Mouse (Mus musculus) urinary bladder, adult 2 months (tissue): ENCODE data around the gene Nap1l1. TPM values are rescaled to one million over a fixed set of nuclear protein-coding genes. Genes with fewer than 3 reads are reported as not detected.
"Not testable (repeated sequence)": the region's sequence is repeated elsewhere in the genome, so short reads cannot be mapped to it uniquely, and the experiment has no call there.

ENCODE experiments used
- DNase-seq: peaks from one replicate; pipeline ENCODE4 v3.0.0; 2022; ENCODE audit warnings: low spot score
- polyA plus RNA-seq: library from polyadenylated mRNA; depleted of rRNA; stranded (reverse); fragments of >200 nt; gene quantifications from 2 replicates; pipeline ENCODE4 v1.2.3, GENCODE M21; 2012

Nap1l1 gene
- polyA plus RNA-seq, 1 experiment: 118 TPM

DNA sequence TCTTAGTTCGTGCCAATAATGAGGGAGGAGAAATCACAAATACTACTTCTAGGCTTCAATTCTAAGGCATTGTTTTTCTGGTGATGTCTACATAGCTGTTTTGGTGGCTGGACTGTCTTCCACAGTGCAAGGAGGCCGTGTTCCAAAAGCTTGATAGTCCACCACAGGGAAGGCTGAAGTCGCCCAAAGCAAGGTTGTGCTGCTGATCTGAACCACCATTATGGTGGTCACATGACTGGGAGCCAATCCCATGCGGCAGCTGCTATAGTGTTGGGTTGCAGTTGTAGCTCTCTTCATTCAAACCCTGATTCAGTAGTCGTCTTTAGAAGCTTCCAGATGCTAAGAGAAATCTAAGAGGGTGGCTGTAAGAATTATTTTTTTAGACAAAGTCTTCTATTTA lies 6.6 kb downstream of the Nap1l1 start:
- no peak for DNase-seq

DNA sequence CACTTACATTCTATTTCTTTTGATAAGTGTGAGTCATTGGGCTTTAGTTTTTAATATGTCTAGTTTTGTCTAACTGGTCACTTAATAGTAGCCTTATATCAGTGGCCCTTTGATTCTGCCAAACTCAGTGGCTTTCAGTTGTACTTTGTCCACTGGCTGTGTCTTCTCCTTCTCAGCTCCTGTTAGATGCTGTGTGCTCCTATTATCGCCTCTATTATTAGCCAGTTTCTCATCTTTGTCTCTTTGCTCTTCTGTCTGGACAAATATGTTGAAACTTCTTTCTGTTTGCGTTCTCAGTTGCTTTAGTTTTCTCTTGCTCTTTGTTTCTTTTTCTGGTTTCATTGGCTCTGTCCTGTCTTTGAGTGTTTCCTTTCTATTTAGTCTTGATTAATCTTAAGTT lies 9.6 kb downstream of the Nap1l1 start:
- no peak for DNase-seq

DNA sequence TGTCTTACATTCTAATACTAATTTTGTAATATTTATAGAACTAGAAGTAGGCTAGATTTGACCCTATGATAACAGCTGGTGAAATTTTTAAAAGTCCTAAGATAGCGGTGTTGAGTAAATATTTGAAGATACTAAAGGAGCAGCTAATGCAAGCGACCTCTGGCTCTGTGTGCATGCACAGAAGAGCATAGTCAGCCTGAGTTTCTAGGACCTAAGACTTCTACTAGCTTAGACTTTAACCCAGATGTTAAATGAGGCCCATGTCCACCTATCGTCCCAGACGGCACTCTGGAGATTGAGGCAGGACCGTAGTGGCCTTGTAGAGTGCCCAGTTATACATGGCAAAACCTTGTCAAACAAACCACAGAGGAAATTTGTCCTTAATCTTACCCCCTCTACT lies 11.1 kb downstream of the Nap1l1 start:
- DNase-seq: no peak

GRCm38 (mm10) chr10:111488793-111489192 lies 15.8 kb downstream of the Nap1l1 start:
- DNase-seq: no peak

- not testable (repeated sequence) for DNase-seq
These were observed 17.1 kb downstream of the Nap1l1 start for GRCm38 (mm10) chr10:111490079-111490478.

DNA sequence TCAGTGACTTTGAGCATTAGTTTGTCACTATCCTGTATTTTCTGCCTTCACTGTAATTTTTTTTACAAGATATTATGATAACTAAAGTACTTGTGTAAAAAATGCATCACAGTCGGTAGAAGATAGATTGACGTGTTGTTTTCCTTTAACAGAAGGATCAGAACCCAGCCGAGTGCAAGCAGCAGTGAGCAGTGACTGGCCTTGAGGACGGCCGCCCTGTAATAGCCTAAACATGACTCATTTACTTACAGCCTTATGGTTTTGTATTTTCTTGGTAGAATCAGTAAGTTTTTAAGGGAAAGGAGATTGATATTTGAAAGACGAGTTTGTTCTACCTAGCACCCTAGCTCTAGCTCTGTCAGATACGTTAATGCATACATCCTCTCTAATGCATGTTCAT lies 22.9 kb downstream of the Nap1l1 start:
- DNase-seq: no peak

DNA sequence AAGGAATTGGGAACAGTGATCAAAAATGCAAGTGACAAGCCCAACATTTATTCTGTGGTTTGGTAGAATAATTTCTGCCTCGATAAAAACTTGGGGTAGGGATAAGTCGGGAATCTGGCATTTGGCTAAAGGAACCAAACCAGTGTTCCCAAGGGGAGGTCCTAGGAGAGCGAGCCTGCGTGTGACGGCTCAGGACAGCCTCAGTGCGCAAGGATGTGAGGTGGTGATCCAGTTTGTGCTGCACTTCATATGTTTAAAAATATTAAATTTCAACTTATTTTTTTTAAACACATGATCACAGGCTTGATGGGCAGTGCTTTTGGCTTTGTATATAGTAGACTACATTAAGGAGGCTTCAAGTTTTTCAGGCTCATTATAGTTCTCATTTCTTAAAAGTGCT lies 26.9 kb downstream of the Nap1l1 start:
- no peak for DNase-seq

DNA sequence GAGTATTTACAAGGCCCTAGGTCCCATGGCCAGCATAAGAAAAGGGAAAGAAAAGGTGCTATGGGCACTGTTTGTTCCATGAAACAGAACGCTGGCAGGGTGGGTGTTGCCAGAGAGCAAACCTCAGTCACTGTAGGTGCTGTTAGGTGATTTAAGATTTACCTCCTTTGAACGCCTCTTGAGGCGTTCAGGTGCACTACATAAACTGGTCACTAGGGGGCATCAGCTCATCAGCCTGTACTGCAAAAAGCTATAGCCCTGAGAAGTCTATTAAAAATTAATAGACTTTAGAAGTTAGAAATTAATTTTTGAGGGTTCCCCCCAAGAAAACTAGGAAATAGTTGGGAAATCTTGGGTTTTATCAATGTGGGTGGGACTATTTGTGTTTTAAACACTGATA lies 30.0 kb downstream of the Nap1l1 start:
- peak; percentile 51 for DNase-seq

DNA sequence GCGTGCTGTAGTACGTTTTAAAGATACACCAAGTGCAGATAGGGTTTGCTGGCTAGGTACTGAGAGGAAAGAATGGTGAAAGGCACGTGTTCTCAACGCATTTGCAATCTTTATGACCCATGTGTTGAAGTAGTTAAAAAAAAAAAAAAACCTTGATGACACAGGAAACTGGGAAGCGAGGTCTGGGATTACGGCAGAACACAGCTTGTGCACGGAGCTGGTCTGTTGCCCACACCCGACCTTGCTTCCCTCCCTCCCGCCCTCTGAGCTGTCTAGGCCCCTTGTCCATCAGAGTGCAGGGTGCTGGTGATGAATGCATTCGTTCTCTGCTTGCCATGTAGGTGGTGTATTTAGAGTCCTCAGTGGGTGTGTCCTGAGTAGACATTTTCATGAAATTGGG lies 30.7 kb downstream of the Nap1l1 start:
- DNase-seq: no peak

DNA sequence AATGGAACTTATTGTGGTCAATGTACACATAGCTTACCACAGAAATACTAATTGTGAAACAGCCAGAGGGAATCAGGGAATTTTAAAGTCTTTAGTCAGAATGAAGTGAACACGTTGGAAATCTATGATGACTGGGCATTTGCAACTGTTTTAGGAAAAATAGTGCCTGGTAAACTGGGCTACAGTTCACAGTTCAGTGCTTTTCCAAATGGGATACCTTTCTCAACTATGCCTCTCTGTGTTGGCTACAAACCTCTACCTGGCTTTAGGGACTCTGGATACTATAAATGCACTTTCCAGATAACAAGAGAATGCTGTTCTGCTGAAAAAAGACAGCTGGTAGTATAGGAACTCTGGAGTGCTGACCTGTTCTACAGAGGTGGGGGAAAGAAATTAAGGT lies 31.6 kb downstream of the Nap1l1 start:
- DNase-seq: no peak

DNA sequence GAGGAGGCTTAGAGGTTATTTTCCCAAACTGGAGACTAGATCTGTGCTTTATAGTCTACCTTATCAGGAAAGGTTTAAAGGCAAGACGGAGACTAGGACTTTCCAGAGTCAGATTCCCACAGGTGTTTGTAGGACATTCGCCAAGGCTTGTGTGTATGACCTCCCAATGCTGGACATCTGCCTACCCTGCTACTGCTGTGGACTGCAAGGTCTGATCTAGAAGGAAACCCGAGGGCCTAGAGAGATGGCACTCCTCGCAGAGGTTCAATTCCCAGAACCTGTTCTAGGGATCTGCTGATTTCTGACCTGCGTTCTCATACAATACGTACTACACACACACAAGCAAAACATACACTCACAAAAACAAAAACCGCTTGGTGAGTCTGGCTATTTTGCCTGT lies 32.4 kb downstream of the Nap1l1 start:
- DNase-seq: no peak

GRCm38 (mm10) chr10:111506101-111506925 lies 33.3 kb downstream of the Nap1l1 start, which contains the start of gene Phlda1:
Phlda1 (plus strand) TSS chr10:111506286.
- DNase-seq: peak; percentile 99

DNA sequence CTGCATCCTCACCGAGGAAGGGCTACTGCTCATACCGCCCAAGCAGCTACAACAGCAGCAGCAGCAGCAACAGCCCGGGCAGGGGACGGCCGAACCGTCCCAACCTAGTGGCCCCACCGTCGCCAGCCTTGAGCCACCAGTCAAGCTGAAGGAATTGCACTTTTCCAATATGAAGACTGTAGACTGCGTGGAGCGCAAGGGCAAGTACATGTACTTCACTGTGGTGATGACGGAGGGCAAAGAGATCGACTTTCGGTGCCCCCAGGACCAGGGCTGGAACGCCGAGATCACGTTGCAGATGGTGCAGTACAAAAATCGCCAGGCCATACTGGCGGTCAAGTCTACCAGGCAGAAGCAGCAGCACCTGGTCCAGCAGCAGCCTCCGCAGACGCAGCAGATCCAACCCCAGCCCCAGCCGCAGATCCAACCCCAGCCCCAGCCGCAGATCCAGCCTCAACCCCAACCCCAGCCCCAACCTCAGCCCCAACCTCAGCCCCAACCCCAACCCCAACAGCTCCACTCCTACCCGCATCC lies 34.0 kb downstream of the Nap1l1 start:
- DNase-seq: peak; percentile 58

DNA sequence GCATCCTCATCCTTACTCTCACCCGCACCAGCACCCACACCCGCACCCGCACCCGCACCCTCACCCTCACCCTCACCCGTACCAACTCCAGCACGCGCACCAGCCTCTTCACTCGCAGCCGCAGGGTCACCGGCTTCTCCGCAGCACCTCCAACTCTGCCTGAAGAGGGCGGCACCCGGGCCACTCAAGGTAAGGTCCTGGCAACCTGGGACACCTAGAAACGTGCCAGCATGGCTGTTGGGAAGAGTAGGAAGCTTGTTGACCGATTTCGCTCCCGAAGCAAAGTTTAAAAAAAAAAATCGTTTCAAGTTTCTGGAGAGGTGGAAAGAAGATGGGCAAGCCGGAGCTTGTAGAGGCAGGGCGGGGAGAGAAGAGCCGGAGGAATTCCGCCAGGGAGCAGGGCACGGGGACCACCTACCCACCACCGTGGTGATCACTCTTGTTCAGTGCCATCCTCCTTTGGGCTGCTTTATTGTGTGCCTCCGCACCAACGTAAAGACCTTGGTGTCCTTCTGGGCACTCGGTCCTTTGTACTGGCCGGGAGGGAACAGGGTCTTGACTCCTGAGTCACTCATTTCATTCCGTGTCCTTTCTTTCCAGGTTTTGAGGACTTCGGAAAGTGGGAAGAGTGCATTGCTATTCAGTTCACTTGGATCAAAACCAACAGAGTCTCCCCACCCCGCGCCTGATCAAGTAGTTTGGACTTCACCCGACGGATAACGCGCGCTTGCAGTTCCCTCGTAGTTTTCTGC lies 34.6 kb downstream of the Nap1l1 start:
- DNase-seq: peak; percentile 67

DNA sequence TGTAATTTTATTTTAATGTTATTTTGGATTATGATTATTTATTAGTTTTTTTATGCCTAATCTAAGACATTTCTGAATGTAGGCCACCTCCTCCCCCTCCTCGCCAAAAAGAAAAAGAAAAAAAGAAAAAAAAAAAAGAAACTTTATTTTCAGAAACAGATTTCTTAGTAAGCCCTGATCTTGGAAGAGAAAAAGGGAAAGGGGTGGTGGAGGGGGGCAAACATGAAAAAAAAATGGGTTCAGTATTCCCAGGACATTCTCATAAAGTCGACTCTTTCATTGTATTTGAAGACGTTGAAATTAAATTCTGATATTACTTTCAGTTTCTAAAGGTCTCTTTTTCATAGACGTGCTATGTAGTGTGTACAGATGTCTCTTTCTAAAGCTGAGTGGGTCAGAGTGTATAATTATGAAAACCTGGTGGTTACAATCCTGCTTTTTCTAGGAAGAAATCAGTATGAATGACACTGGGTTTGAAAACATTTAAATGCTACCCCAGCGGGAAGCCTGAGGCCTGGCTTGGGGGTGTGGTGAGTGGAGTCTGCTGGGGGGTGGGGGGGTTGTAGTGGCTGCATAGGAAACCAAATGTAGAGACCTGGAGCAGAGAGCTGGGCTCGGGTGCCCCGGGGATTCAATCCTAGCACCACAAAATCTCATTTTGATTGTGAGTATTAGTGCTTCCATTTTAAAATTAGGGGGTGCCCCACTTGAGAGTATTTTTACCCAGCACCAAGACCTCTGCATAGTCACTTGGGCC lies 35.5 kb downstream of the Nap1l1 start:
- no peak for DNase-seq

DNA sequence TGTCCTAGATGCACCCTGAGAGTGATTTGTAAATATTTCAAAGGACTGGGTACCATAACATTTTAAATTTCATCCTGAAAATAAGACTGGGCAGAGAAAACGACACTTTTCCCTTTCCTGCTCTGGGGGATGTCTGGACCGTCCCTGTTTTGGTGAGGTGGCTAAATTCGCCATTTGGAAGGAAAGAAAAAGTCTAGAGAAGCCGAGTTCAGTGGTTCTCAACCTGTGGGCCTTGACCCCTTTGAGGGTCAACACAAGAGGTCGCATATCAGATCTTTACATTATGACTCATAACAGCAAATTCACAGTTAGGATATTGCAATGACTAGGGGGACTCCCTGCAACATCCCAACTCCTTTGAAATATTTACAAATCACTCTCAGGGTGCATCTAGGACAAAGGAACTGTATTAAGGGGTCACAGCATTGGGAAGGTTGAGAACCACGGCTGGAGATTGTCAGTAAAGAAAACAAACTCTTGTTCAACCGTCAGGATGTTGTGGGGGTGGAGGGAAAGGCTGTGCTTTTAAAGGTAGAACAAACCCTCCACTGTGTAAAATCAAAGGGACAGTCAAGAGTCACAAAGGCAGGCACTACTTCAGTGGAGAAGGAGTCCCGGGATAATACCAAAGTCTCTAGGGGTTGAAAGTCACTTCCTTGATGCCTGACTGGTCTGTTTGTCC lies 36.2 kb downstream of the Nap1l1 start:
- DNase-seq: no peak

DNA sequence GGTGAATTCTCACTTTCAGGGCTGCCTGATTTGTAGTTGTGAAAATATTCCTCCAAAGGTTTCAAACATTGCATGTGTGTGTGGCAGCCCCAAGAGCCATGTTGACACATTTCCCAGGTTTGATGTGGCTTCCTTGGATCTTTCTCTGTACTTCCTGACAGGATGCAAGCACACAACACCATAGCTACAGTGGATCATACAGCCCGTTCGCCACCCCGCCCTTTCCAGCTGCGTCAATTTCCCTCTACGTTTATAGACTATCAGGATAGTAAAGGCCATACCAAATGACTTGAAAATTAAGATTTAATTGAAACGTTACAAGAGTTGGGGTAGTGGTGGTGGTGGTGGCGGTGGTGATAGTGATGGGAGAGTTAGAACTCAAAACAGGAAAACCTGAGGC lies 37.0 kb downstream of the Nap1l1 start:
- no peak for DNase-seq

- DNase-seq: no peak
These were observed 37.8 kb downstream of the Nap1l1 start for GRCm38 (mm10) chr10:111510798-111511197.

GRCm38 (mm10) chr10:111512036-111512568 lies 39.1 kb downstream of the Nap1l1 start:
- DNase-seq: no peak

DNA sequence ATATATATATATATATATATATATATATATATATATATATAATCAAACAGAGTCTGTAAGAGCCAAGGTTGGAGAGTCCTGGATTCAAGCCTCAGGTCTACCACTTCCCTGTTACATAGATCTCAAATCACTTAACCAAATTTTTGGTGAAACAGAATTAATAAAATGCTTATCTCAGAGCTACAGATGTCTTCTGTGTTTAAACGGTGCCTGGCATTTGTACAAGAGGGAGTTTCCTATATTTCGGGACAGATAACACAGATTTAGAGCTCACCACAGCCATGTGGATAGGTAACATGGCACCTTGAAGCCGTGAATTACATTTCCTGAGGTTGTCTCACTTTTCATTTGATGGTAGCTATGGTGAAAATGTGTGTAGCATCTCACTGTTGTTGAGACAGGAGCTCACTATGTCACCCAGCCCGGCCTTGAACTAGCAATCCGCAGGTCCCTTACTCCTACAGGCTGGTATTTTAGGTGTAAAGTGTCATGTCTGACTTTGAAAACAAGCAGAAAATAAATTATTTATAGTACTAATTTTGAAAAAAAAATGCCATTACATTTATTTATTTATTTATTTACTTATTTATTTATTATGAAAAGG lies 41.4 kb downstream of the Nap1l1 start:
- no peak for DNase-seq
